Mouse (Mus musculus) G1E (cell line): ENCODE results near the gene Socs7.

Experiments
- CTCF ChIP-seq: IDR thresholded peaks from 2 replicates; pipeline ENCODE4 v1.5.1; 2012; ENCODE audit warnings: low read depth, low read length, inconsistent platforms, mixed read lengths
- GATA1 ChIP-seq: IDR thresholded peaks from 2 replicates; pipeline ENCODE4 v1.6.1; 2012; ENCODE audit warnings: borderline replicate concordance, low read length, inconsistent platforms, mixed read lengths
- GATA2 ChIP-seq: IDR thresholded peaks from 2 replicates; pipeline ENCODE4 v1.6.1; 2012; ENCODE audit warnings: low read depth, low read length, inconsistent platforms, borderline replicate concordance
- TAL1 ChIP-seq: conservative IDR thresholded peaks from 2 replicates; pipeline ENCODE4 v1.6.1; 2012; ENCODE audit warnings: low read depth, low read length, inconsistent platforms, mixed read lengths

DNA sequence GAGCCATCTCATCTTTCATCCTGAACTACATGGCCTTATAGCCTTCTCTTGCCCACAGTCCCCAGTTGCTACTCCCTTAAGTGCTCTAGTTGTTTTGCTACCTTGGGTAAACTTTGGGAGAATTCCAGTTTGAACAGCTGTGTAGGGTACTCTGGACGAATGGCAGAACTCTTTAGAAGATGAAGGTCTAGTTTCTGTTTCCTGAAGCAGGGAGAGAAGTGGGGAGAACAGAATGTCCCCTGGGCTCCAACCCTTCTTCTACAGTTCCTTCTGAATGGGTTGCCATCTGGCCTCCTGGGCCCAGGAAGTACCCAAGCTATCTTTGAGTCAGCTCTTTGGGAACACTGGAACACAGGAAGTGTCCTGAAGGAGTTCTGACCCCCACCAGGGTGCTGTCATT, 28.5 kb upstream of the Socs7 start:
- TF ChIP-seq TAL1 (no peak), CTCF (no peak), GATA1 (no peak), GATA2 (no peak)
